Mouse (Mus musculus): Measurements from ENCODE around the gene Taok1.
"Not testable (repeated sequence)": the region's sequence is repeated elsewhere in the genome, so short reads cannot be mapped to it uniquely, and the experiment has no call there.

Taok1 gene

GRCm38 (mm10) chr11:77607538-77608455 lies at the start of gene Taok1:
TSS of gene Taok1 (minus strand) at chr11:77607815.
- peak; percentile 98 for DNase-seq

GRCm38 (mm10) chr11:77653406-77654190 lies 46.0 kb upstream of the Taok1 start:
- not testable (repeated sequence) for DNase-seq

DNA sequence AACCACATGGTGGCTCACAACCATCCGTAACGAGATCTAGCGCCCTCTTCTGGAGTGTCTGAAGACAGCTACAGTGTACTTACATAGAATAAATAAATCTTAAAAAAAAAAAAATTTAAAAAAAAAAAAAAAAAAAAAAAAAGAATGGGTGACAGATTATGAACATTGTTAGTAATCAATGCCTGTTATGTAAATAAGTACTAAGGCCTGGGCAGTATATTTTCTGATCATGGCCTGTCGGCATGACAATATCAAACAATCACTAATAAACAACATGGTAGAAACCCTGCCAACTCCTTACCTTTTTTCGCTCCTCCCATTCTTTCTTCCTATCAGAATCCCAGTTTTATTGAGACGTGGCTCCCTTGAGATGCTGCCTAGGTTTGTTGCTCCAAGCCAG lies 44.9 kb upstream of the Taok1 start:
- DNase-seq = no peak

- DNase-seq = no peak
These were observed 41.3 kb upstream of the Taok1 start for GRCm38 (mm10) chr11:77648878-77649277.

DNA sequence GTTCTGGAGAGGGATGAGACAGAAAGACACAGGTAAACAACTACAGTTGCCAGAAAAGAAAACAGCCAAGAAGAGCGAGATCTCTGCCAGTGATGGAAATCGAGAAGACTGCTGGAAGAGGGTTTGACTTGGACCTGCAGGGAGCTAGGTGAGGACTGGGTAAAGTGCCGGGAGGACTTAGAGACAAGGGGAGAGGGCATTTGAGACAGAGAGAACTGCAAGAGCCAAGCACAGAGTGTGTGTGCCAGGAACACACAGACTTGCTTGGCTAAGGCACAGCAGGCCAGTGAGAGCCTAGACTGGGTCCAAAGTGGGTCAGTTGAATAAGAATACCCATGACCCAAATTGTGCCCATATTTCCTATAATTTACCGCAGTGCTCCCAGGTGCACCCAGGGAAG lies 37.9 kb upstream of the Taok1 start:
- no peak for DNase-seq

- no peak for DNase-seq
These were observed 33.8 kb upstream of the Taok1 start for GRCm38 (mm10) chr11:77641390-77641789.

DNA sequence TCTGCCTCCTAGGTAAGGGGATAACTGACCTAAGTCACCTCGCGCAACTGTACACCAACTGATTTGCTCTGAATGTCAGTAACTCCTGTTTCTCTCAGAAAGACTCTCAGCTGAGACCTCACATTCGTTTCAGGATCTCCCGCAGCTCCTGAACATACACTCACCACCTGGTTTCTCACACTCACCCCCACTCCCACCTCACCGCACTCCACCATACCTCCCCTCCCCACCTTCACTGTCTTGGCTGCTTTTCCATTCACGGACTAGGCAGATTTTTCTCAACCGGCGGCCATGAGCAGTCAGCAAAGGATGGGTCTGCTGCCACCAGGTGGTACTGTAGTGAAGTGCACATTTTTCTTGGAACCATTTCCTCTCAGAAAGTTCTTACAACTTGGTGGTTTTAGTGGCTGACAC lies 22.6 kb upstream of the Taok1 start:
- DNase-seq = peak; percentile 89

DNA sequence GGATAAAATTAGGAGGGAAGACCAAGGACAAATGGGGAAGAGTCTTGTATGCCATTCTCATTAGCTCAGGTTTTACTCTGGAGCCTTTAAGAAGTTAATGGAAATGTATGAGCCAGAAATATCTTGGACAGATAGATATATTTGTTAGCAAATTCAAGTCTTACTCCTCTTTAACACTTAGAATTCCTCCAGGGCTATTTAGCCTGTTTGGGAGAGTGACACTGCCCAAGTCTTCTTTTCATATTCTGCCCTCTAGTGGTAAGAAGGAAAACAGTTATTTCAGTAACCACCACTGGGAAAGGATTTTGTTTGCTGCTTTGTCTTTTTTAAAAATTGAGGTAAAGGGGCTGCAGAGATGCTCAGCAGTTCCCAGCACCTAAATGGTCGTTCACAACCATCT lies 21.9 kb upstream of the Taok1 start:
- peak; percentile 3 for DNase-seq

GRCm38 (mm10) chr11:77626596-77627535 lies 19.3 kb upstream of the Taok1 start:
- DNase-seq = no peak

- peak; percentile 61 for DNase-seq
These were observed 17.6 kb upstream of the Taok1 start for GRCm38 (mm10) chr11:77625061-77625855.

- peak; percentile 56 for DNase-seq
These were observed 16.9 kb upstream of the Taok1 start for GRCm38 (mm10) chr11:77624441-77625060.

GRCm38 (mm10) chr11:77624002-77624401 lies 16.4 kb upstream of the Taok1 start:
- no peak for DNase-seq

DNA sequence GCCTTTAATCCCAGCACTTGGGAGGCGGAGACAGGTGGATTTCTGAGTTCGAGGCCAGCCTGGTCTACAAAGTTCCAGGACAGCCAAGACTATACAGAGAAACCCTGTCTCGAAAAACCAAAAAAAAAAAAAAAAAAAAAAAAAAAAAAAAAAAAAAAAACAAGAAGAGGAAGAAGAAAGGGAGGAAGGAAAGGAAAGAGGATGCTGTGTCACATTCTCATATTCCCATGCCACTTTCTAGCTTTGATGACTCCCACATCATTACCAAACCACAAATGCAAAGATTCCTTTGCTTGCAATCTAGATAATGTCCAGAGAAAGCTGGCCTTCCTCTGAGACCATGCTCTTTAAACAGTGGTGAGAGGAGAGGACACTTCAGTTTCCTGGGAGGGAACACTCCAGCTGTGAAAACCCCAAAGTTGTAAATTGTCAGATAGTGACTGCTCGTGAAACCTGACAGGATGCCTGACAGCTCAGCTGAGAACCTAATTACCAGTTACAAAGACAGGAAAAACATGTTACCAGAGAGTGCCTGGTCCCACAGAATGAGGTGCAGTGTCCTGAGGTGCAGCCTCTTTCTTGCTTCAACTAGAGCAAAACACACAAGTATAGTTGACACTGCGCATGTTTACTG lies 14.4 kb upstream of the Taok1 start:
- no peak for DNase-seq

GRCm38 (mm10) chr11:77615084-77615624 lies 7.5 kb upstream of the Taok1 start:
- no peak for DNase-seq

DNA sequence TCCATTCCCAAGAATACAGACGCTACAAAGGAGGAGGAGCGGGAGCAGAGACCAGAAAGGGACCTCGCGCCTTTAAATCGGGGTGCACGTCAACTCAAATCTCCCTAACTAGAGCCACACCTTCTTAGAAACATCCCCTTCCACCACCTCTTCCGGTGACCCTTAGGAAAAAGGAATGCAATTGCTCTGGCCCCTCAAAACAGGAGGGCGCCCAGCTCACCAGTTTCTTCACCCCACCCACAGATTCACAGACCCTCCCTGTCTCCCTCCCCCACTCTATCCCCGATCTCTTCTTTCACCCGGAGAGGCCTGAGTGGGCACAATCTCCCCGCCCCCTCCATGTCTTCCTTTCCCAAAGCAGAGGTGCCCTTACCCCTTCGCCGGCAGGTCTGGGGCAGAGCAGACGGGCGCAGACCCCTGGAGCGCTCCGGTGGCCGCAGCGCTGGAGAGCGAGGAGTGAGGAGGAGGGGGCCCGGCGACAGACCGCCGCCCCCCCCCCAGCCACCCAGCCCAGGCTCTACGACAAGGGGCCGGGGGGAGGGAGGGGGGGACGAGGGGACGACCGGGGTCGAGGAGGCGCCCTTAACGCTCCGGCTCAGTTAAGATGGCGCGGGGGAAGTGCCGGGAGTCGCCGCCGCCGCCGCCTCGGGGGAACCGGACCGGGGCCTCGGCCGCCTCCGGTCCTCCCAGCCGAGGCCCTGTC lies 629 bp downstream of the Taok1 start:
- DNase-seq = peak; percentile 63

GRCm38 (mm10) chr11:77606469-77606834 lies 1.2 kb downstream of the Taok1 start:
- peak; percentile 14 for DNase-seq

DNA sequence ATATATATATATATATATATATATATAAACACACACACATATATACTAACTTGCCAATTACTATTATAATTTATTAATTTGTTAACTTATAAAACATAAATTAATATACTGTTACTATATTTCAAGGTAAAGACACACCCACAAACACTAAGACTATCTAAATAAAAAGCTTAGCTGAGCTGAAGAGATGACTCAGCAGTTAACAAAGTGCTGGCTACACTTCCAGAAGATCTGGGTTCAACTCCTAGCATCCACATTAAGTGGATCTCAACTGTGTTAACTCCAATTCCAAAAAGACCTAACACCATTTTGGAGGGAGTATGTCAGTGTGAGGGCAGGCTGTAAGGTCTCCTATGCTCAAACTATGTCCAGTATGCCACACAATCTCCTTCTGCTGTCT lies 10.3 kb downstream of the Taok1 start:
- no peak for DNase-seq

DNA sequence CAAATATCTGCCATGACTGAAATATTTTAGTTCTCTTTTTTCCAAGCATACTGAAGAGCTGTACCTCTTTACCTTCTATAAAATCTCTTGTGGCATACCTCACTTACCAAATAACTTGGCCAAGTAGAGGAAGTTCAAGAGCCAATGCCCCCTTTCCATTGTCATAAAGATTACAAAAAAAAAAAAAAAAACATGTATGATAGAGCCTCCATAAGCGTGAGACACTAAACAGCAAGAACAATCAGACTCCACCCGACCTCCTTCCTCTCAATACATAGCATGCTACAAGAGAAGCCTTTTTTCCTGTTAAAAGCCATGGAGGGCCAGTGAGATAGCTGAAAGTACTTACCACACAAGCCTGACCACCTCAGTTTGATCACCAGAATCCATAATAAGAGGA lies 16.2 kb downstream of the Taok1 start:
- DNase-seq = no peak

DNA sequence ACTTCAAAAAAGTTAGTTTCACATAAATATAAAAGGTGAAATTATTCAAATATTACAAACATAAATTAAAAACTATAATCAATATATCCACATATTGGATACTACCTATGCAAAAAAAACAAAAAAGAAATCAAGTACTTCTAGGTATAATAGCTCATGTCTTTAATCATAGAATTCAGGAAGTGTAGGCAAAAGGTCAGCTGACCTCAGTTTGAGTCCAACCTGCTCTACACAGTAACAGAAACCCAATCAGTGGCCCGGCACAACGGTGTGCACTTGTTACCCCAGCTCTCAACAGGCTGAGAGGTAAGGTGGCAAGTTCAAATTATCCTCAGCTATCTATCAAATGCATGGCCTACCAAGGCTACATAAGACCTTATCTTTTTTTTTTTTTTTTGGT lies 16.8 kb downstream of the Taok1 start:
- no peak for DNase-seq

DNA sequence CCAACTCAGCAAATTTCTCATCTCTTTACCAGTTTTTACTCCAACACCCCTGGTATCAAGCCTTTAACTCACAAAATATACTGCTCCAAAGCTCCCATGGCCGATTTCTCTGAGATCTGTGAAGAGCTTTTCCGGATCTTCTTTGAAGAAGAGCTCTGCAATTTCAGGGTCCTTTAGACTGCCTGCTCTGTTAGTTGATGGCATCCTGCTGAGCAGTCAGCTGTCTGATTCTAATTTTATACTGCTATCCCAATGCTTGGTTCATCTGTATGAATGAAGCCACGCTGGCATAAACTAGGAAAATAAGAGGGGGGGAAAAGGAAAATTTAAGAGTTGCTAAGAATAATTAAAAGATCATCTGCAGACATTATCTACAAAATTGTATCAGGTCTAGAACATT lies 22.4 kb downstream of the Taok1 start:
- no peak for DNase-seq
